Mouse (Mus musculus): ENCODE measurements around the gene Myo5a. TPM values are rescaled to one million over a fixed set of nuclear protein-coding genes. Genes with fewer than 3 reads are reported as not detected.

Gene Myo5a
- polyA plus RNA-seq, 1 experiment from 2014 or later = 16.4 TPM

GRCm38 (mm10) chr9:75160525-75160924, 89.7 kb downstream of the Myo5a start:
- no peak overlapping the region for H3K9ac ChIP-seq
- peaks cover 35% of the 10 kb centered on the region for H3K36me3 ChIP-seq
- 87% methylated on average over 6 of the region's 6 CpGs for WGBS
- no peak overlapping the region for H3K4me2 ChIP-seq (replicated peaks)
- H3K27me3 ChIP-seq = no peaks in the 10 kb centered on the region
- no peak for ATAC-seq (ENCODE audit: low FRiP score, low read depth)
- no peaks in the 10 kb centered on the region for H3K4me1 ChIP-seq
- no peak overlapping the region for H3K27ac ChIP-seq
- no peaks in the 10 kb centered on the region for H3K9me3 ChIP-seq
- H3K4me3 ChIP-seq = no peak overlapping the region

DNA sequence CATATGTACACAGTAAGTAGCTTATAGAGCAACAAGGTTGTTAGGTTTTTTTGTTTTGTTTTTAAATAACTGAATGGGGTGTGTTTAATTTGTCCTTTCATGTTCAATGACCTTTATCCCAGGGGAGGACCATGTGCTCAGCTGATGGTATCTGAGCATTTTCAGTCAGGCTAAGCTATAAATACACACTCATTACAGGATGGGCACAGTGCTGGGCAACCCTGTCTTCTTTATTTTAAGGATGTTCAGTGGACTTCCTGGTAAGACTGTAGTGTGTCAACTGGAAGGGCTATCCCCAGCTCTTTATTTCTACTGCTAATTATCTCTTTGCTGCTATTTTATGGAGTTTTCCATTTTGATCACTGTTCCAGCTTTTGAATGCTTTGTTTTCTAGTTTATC, 92.8 kb downstream of the Myo5a start:
- Histone ChIP-seq H3K4me2 (replicated peaks) (no peak overlapping the region), H3K27me3 (no peaks in the 10 kb centered on the region), H3K4me3 (no peak overlapping the region), H3K36me3 (peaks cover 45% of the 10 kb centered on the region), H3K9ac (no peak overlapping the region), H3K9me3 (no peaks in the 10 kb centered on the region), H3K27ac (no peak overlapping the region), H3K4me1 (no peaks in the 10 kb centered on the region)
- no peak for ATAC-seq (ENCODE audit: low FRiP score, low read depth)

GRCm38 (mm10) chr9:75171721-75172120, 100.9 kb downstream of the Myo5a start:
- no peak overlapping the region for H3K27ac ChIP-seq
- 91% methylated on average over 3 of the region's 3 CpGs for WGBS
- H3K4me1 ChIP-seq = no peaks in the 10 kb centered on the region
- H3K36me3 ChIP-seq = peaks cover 66% of the 10 kb centered on the region
- H3K4me2 ChIP-seq (replicated peaks) = no peak overlapping the region
- no peaks in the 10 kb centered on the region for H3K9me3 ChIP-seq
- H3K9ac ChIP-seq = no peak overlapping the region
- no peak overlapping the region for H3K4me3 ChIP-seq
- no peak for ATAC-seq (ENCODE audit: low FRiP score, low read depth)
- no peaks in the 10 kb centered on the region for H3K27me3 ChIP-seq

GRCm38 (mm10) chr9:75187646-75188260, 116.9 kb downstream of the Myo5a start:
- Histone ChIP-seq H3K9me3 (no peaks in the 10 kb centered on the region), H3K4me1 (no peaks in the 10 kb centered on the region), H3K27me3 (no peaks in the 10 kb centered on the region), H3K36me3 (peaks cover 49% of the 10 kb centered on the region), H3K4me3 (no peak overlapping the region), H3K4me2 (replicated peaks) (no peak overlapping the region), H3K27ac (no peak overlapping the region), H3K9ac (no peak overlapping the region)
- 82% methylated on average over 3 of the region's 3 CpGs for WGBS
- ATAC-seq (ENCODE audit: low FRiP score, low read depth) = no peak

GRCm38 (mm10) chr9:75193858-75194257, 123.0 kb downstream of the Myo5a start:
- no peak overlapping the region for H3K4me3 ChIP-seq
- H3K36me3 ChIP-seq = peaks cover 33% of the 10 kb centered on the region
- WGBS = 49% methylated on average over 4 of the region's 4 CpGs
- H3K4me2 ChIP-seq (replicated peaks) = no peak overlapping the region
- no peak overlapping the region for H3K9ac ChIP-seq
- ATAC-seq (ENCODE audit: low FRiP score, low read depth) = 0 out of 2 replicates have a peak, but pooled peaks have one; percentile 44
- no peaks in the 10 kb centered on the region for H3K27me3 ChIP-seq
- H3K4me1 ChIP-seq = peaks cover 4% of the 10 kb centered on the region; the same call in 1 of the 2 replicates
- H3K9me3 ChIP-seq = no peaks in the 10 kb centered on the region
- H3K27ac ChIP-seq = no peak overlapping the region

DNA sequence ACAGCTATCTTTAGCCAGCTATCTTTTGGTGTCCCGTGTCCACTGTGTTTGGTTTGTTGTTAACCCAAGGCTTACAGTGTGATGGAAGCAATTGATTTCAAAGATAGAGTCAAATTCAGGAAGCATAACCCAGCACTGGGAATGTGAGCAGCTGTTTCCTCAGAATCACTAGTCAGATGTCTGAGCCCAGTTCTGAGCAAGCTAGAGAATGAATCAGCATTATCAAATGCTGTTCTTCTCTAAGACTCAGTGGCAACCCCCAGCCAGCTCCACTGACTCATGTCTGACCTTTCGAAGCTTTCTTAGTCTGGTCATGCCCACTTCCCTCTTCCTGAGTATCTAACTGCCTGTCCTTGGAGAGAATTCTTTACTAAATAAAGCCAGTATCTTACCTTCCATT, 125.5 kb downstream of the Myo5a start:
- Histone ChIP-seq H3K27me3 (no peaks in the 10 kb centered on the region), H3K4me3 (no peak overlapping the region), H3K27ac (no peak overlapping the region; the same call in 1 of the 2 replicates), H3K9ac (no peak overlapping the region), H3K4me2 (replicated peaks) (no peak overlapping the region), H3K36me3 (peaks cover 29% of the 10 kb centered on the region), H3K4me1 (peaks cover 4% of the 10 kb centered on the region; the same call in 1 of the 2 replicates), H3K9me3 (no peaks in the 10 kb centered on the region)
- no peak for ATAC-seq (ENCODE audit: low FRiP score, low read depth)
- 84% methylated on average over 2 of the region's 2 CpGs for WGBS

DNA sequence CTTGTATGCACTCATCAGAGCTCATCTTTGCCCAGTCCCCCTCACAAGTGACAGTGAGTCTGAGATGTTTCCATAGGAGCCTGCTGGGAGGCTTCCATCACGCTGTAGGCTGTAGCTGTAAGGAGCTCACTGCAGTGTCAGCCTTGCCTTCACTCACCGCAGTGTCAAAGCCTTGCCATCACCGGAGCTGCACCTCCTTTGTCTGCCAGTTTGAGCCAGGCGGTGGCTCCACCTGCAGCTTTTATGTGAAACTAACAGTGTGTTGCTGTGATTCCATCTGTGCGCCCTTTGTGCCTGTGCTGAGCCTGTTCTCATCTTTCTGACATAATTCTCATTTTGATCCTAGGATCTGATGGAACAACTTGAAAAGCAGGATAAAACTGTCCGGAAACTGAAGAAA, 126.5 kb downstream of the Myo5a start:
- Histone ChIP-seq H3K4me2 (replicated peaks) (no peak overlapping the region), H3K36me3 (peaks cover 37% of the 10 kb centered on the region), H3K27me3 (no peaks in the 10 kb centered on the region), H3K9ac (no peak overlapping the region), H3K4me3 (no peak overlapping the region), H3K27ac (no peak overlapping the region), H3K4me1 (peaks cover 4% of the 10 kb centered on the region; the same call in 1 of the 2 replicates), H3K9me3 (no peaks in the 10 kb centered on the region)
- 59% methylated on average over 6 of the region's 6 CpGs for WGBS
- ATAC-seq (ENCODE audit: low FRiP score, low read depth) = no peak

DNA sequence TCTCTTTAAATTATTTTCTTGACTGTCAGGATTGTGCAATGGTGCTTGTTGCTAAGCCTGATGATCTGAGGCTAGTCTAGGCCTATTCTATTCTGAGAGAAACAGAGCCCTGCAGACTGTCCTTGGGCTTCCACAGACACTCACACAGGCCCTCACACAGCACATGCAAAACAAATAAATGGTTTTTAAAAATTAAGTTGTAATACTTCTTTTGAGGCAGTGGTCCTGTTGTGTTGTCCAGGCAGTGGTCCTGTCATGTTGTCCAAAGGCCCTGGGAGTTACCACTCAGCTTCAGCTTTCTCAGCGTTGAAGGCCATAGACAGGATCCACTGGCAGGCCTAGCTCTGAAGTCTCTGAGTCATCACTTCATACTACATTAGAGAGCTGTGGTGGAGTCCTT, 130.7 kb downstream of the Myo5a start:
- 93% methylated on average over 1 of the region's 1 CpGs for whole genome bisulfite sequencing
- no peaks in the 10 kb centered on the region for H3K9me3 ChIP-seq
- H3K36me3 ChIP-seq = peaks cover 49% of the 10 kb centered on the region
- no peak for ATAC-seq (ENCODE audit: low FRiP score, low read depth)
- no peak overlapping the region for H3K9ac ChIP-seq
- H3K4me3 ChIP-seq = no peak overlapping the region
- no peaks in the 10 kb centered on the region for H3K4me1 ChIP-seq
- H3K27ac ChIP-seq = no peak overlapping the region
- no peak overlapping the region for H3K4me2 ChIP-seq (replicated peaks)
- H3K27me3 ChIP-seq = no peaks in the 10 kb centered on the region

GRCm38 (mm10) chr9:75202036-75202435, 131.2 kb downstream of the Myo5a start:
- no peak for ATAC-seq (ENCODE audit: low FRiP score, low read depth)
- WGBS = 89% methylated on average over 2 of the region's 2 CpGs
- H3K9me3 ChIP-seq = no peaks in the 10 kb centered on the region
- H3K27ac ChIP-seq = no peak overlapping the region
- no peak overlapping the region for H3K9ac ChIP-seq
- H3K4me3 ChIP-seq = no peak overlapping the region
- H3K4me2 ChIP-seq (replicated peaks) = no peak overlapping the region
- H3K4me1 ChIP-seq = no peaks in the 10 kb centered on the region
- peaks cover 49% of the 10 kb centered on the region for H3K36me3 ChIP-seq
- H3K27me3 ChIP-seq = no peaks in the 10 kb centered on the region

DNA sequence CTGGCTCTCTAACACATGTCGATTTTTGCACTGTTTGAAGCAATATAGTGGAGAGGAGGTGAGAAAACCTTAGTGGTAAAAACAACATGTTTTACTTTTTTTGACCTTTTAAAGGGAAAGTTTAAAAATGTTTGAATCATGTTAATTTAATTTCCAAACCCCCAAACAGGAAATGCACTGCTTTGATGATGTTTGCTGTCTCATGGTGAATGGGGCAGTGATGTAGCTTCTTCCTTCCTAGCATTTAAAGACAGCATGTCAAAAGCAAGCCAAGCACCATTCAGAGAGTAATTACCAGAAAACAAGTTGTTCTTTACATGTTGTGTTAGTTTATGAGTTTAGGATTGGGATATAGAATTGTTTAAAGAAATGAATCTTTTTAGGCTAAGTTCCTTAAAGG, 138.4 kb downstream of the Myo5a start:
- no peak for ATAC-seq (ENCODE audit: low FRiP score, low read depth)
- H3K4me3 ChIP-seq = no peak overlapping the region

DNA sequence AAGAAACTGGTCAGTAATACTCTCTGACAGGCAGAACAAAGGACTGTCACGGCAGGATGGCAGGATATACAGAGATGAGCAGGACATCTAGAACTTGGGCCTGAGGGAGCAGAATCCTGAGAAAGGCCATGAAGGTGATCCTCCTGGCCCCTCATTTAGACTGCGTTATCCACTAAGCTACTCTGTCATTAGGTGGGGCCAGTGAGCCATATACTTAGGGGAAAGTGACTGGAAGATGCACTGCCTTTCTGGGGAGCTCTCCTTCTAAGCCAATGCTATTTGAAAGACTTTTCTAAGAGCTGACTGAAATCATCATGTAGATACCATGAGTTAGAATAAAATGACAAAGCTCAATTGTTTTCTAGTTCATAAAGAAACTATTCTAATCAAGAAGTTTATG, 139.5 kb downstream of the Myo5a start:
- Histone ChIP-seq H3K9me3 (no peaks in the 10 kb centered on the region), H3K36me3 (peaks cover 40% of the 10 kb centered on the region), H3K4me3 (no peak overlapping the region), H3K9ac (no peak overlapping the region), H3K4me1 (peaks cover 15% of the 10 kb centered on the region), H3K4me2 (replicated peaks) (no peak overlapping the region), H3K27me3 (no peaks in the 10 kb centered on the region), H3K27ac (no peak overlapping the region)
- WGBS = 65% methylated on average over 2 of the region's 2 CpGs
- ATAC-seq (ENCODE audit: low FRiP score, low read depth) = no peak

More for the DNA sequence above, 138.4 kb downstream of the Myo5a start:
- H3K4me1 ChIP-seq = peaks cover 15% of the 10 kb centered on the region
- peaks cover 40% of the 10 kb centered on the region for H3K36me3 ChIP-seq
- no peaks in the 10 kb centered on the region for H3K9me3 ChIP-seq
- no peaks in the 10 kb centered on the region for H3K27me3 ChIP-seq
- no peak overlapping the region for H3K27ac ChIP-seq
- no peak overlapping the region for H3K4me2 ChIP-seq (replicated peaks)
- no peak overlapping the region for H3K9ac ChIP-seq
- WGBS = 86% methylated on average over 1 of the region's 1 CpGs

- 90% methylated on average over 11 of the region's 11 CpGs for WGBS
- no peaks in the 10 kb centered on the region for H3K9me3 ChIP-seq
- no peaks in the 10 kb centered on the region for H3K27me3 ChIP-seq
- no peak overlapping the region for H3K9ac ChIP-seq
- peaks cover 15% of the 10 kb centered on the region for H3K4me1 ChIP-seq
- no peak overlapping the region for H3K4me2 ChIP-seq (replicated peaks)
- H3K27ac ChIP-seq = no peak overlapping the region
- H3K36me3 ChIP-seq = peaks cover 54% of the 10 kb centered on the region
- no peak for ATAC-seq (ENCODE audit: low FRiP score, low read depth)
- H3K4me3 ChIP-seq = no peak overlapping the region
These were observed 144.1 kb downstream of the Myo5a start for GRCm38 (mm10) chr9:75214743-75215413.

- H3K9ac ChIP-seq = no peak overlapping the region
- no peaks in the 10 kb centered on the region for H3K27me3 ChIP-seq
- no peak overlapping the region for H3K4me3 ChIP-seq
- ATAC-seq (ENCODE audit: low FRiP score, low read depth) = no peak
- no peak overlapping the region for H3K4me2 ChIP-seq (replicated peaks)
- no peak overlapping the region for H3K27ac ChIP-seq
- peaks cover 39% of the 10 kb centered on the region for H3K36me3 ChIP-seq
- peaks cover 8% of the 10 kb centered on the region; the same call in 1 of the 2 replicates for H3K4me1 ChIP-seq
- no peaks in the 10 kb centered on the region for H3K9me3 ChIP-seq
- 86% methylated on average over 5 of the region's 5 CpGs for WGBS
These were observed 149.1 kb downstream of the Myo5a start for GRCm38 (mm10) chr9:75219942-75220341.

All from limb, embryonic 13.5 days (tissue).